Mouse (Mus musculus) right cerebral cortex, postnatal 4 days (tissue): ENCODE measurements around the gene Zfp36.

Experiments used
- DNase-seq: peaks from one replicate; pipeline ENCODE4 v3.0.0-alpha.2; 2022

Gene Zfp36

GRCm38 (mm10) chr7:28334534-28334933 is 45.5 kb downstream of the Zfp36 start:
- DNase-seq, result no peak

GRCm38 (mm10) chr7:28328260-28328659 is 51.8 kb downstream of the Zfp36 start:
- no peak for DNase-seq
